Mouse (Mus musculus): ENCODE results near the gene Atp6ap1l. TPM values are rescaled to one million over a fixed set of nuclear protein-coding genes. Genes with fewer than 3 reads are reported as not detected.
"Not testable (repeated sequence)": the region's sequence is repeated elsewhere in the genome, so short reads cannot be mapped to it uniquely, and the experiment has no call there.

Atp6ap1l gene
- polyA plus RNA-seq (2015; fragmentation: Nextera tagmentation; extraction: Ambion mirVana), result 0.18 TPM in 1 of 2 replicates, not detected in the other

- DNase-seq (ENCODE audit: low spot score), result no peak
These were observed at the start of gene Atp6ap1l for GRCm38 (mm10) chr13:90905176-90905575. Gene Atp6ap1l, minus strand, starts transcription at chr13:90905355.

- DNase-seq (ENCODE audit: low spot score), result no peak
These were observed 34.4 kb upstream of the Atp6ap1l start for GRCm38 (mm10) chr13:90939600-90939999.

DNA sequence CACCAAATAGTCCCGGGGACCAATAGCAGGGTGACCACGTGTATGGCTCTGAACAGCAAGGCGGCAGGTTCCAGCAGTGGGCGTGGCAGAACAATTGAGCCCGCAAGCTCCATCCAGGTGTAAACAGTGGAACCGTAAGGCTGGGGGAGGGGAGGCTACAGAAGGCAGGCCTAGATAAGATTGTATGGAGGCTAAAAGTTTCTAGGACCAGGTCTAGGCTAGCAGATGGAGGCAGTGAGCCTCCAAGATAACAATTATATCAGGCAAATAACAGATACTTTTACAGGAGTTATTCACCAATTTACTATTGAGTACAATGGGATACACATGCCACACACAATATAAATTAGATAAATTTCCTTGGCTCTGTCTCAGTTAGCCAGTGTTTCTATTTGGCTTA is 34.0 kb upstream of the Atp6ap1l start:
- no peak for DNase-seq (ENCODE audit: low spot score)

DNA sequence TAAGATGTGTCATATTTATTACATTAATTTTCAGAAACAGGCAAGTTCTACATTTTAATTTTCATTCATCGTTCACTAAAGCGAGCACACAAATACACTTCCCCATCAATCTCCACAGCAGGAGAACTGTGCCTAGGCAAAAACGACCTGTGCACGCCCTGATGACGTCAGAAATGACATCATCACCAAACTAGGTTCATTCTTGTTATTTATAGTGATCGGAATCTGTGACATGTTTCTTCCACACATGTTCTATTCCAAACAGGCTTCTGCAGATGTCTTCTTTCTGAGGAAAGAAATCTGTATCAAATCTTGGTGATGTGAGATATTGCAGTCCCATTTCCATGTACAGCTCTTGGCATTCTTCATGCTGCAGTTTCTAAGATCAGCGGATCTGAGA is 30.7 kb upstream of the Atp6ap1l start:
- DNase-seq (ENCODE audit: low spot score), result no peak

DNA sequence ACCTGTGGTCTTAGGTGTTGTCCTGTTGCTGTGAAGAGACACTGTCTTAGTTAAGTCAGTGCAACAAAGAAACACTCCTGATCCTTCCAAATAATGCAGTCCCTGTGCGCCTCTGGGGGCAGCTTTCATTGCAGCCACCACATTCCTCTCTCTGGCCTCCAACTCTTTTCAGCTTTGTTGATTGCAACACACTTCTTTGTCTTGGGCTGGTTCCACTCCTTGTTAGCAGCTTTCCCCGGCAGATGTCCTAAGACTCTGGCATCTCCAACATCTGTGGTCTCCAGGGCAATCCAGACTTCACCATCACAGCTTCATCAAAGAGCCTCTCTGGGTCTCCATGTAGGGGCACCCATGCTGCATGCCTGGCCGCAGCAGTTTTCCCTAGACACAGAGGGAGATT is 28.1 kb upstream of the Atp6ap1l start:
- DNase-seq (ENCODE audit: low spot score), result no peak

- peak; percentile 71 for DNase-seq (ENCODE audit: low spot score)
These were observed 24.7 kb upstream of the Atp6ap1l start for GRCm38 (mm10) chr13:90929847-90930246.

GRCm38 (mm10) chr13:90928266-90928665 is 23.1 kb upstream of the Atp6ap1l start:
- not testable (repeated sequence) for DNase-seq (ENCODE audit: low spot score)

GRCm38 (mm10) chr13:90926938-90927633 is 21.9 kb upstream of the Atp6ap1l start:
- DNase-seq (ENCODE audit: low spot score), result no peak

DNA sequence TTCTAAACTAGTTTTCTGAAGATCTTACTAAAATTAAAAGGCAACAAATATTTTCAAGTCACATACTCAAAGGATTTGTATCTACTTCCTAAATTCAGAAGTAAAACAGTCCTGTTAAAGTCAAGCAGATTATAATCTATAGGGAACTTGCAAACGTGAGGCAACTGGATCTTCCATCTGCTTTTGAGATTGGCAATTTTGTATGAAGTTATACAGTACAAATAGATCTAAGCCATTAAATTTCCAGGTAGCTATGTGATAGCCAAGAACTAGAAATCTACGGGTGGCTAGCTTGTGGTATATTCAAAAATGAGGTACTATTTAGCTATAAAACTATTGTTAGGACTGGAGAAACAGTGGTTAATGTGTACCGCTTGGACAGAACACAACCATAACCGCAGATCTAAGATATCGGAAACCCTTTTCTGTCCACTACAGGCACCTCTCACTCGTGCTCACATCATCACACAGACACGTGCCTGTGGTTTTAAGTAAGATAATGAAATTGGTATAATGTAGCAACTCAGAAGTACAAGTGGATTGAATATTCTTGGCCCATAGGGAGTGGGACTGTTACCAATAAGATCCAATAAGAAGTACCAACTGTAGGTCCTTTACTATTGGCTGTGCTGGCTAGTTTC is 21.1 kb upstream of the Atp6ap1l start:
- no peak for DNase-seq (ENCODE audit: low spot score)

GRCm38 (mm10) chr13:90925191-90925590 is 20.0 kb upstream of the Atp6ap1l start:
- no peak for DNase-seq (ENCODE audit: low spot score)

- DNase-seq (ENCODE audit: low spot score), result no peak
These were observed 18.9 kb upstream of the Atp6ap1l start for GRCm38 (mm10) chr13:90924072-90924471.

DNA sequence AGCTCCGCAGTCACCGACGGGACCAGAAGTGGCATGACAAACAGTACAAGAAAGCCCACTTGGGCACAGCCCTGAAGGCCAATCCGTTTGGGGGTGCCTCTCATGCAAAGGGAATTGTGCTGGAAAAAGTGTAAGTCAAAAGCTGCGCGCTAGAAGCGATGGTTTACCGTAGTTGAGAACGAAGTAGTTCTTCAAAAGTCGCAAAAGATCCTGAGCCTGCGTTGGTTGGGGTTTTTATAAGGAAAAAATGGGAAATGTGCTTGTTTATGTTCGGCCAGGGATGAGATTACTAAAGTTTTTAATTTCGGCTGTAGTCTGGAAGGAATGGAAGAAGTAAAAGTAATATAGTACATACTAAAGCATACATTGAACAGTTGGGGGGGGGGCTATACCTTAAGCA is 18.5 kb upstream of the Atp6ap1l start:
- DNase-seq (ENCODE audit: low spot score), result peak; percentile 17

- peak; percentile 93 for DNase-seq (ENCODE audit: low spot score)
These were observed 17.8 kb upstream of the Atp6ap1l start, which contains the start of gene Rps23 for GRCm38 (mm10) chr13:90922751-90923612. Gene Rps23, plus strand, starts transcription at chr13:90922958.

DNA sequence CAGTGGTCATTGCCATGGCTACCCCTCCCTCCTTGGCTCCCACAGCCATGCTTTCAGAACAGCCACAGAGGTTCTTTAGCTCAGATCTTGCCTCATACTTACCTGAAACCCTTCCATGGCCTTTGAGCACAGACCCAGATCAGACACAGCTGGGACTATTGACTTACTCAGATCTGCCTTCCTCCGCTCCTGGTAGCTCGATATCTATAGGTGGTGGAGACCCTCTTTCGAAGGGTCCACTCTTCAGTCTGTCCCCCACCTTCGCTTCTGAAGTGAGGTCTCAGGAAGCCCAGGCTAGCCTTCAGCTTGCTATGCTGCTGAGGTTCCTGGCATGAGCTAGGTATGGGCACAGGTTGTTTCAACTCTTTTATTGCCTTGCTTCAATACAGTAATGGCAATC is 9.6 kb upstream of the Atp6ap1l start:
- DNase-seq (ENCODE audit: low spot score), result no peak

- DNase-seq (ENCODE audit: low spot score), result no peak
These were observed 8.6 kb upstream of the Atp6ap1l start for GRCm38 (mm10) chr13:90913675-90914192.

DNA sequence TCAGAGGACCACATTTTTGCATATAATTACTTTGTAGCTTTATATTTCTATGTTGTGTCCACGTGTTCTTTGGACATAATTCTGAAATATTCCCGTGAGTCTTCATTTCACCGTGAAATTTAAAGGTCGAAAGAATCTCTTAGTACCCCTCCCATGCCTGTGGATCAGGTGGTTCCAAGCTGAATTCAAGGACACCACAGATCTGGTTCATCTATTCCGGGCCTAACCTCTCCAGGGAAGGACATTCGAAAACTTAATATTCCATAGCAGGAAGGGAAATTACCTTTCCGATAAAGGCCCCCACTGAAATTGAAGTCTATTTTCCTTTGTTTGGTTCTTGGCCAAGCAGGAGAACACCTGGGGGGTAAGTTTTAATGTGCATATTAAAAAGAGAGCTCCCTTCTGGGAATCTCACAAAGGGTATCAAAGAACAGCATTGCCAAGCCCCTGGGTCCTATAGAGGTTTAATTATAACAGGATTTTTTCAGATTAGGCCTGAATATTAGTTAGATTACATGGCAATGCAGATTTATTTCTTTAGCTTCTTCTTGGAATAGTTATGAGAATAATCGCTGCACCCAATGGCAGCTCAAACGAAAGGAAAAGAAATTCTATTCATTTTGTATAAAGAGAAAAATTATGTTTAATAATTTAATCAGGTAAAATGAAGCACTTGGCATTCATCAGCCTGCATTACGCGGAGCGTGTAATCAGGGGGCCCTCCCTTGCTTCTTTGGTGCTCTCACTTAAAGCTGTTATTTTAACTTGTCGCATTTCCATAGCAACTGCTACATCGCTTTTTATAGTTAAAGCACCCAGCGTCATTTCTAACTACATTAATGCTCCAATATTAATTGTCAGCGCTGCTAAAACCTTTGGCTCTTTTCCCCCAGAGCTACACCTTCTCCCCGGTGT is 7.9 kb upstream of the Atp6ap1l start:
- no peak for DNase-seq (ENCODE audit: low spot score)

DNA sequence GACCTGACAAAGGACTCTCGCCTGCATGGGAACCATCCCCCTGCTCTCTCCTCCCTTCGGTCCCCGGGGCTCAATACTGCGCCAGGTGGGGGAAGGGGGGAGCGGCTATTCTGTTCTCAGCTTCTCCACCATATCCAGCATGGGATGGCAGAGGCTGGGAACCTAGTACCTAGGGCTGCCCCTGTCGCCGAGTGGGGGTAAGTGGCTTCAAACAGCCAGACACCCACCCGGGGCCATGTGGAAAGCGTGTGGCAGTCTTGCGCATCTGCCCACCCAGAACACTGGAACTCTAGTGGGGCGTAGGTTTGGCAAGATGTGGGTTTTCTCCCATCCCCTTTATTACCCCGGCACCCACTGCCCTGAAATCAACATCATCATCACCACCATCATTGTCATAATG is 2.2 kb upstream of the Atp6ap1l start:
- DNase-seq (ENCODE audit: low spot score), result no peak

- DNase-seq (ENCODE audit: low spot score), result no peak
These were observed 8.3 kb downstream of the Atp6ap1l start for GRCm38 (mm10) chr13:90896821-90897220.

DNA sequence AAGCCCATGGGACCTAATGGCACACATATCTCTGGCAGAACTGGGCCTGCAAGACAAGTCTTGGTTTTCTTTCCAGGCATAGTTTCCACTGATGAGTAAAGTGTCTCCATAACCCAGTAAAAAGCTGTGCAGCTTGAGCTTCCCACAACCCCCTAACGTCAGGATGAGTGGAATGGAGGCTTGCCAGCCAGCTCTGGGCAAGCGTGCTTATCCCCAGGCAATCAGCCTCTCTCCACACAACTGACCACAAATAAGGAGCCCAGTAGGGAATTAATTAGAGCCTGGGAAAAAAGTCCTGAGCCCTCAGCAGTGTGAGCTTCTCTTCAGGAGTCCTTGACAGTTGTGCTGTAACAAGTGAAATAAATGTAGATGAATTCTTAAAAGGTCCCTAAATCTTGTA is 9.1 kb downstream of the Atp6ap1l start:
- DNase-seq (ENCODE audit: low spot score), result no peak

DNA sequence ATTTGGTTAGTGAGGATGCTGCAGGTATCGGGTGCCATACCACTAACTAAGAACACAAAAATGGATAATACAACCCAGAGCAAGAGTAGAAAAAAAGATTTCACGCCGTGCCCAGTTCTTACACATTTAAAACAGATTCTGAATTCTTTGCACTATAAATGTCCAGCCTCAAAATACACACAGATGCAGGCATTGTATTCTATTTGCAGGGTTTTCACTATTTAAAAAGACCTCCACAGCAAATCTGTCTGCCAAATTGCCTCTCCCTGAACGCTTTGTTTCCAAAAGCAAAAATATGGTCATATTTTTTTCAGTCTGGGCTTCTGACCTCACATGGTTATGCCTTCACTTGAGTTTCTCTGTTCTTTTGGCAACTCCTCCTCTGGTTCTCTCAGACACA is 10.3 kb downstream of the Atp6ap1l start:
- DNase-seq (ENCODE audit: low spot score), result no peak

DNA sequence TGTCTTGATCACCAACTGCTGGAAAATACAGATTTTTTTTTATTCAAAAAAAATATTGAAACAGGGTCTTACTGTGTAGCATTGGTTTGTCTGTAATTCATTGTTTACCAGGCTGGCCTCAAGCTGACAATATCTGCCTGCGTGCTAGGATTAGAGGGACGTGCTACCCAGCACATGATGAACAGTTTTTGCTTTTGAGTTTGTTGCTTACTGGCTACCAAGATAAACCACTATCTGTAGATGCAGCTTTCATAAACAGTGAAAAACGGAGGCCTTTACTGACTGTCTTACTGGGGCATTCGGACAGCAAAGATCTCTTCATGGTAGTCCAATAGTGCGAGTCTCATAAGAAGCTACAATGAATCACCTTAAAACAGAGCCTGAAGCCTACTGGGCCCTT is 15.0 kb downstream of the Atp6ap1l start:
- DNase-seq (ENCODE audit: low spot score), result no peak
